Mouse (Mus musculus) kidney, embryonic 16.5 days (tissue): Measurements from ENCODE around the gene Coq8b. TPM values are rescaled to one million over a fixed set of nuclear protein-coding genes. Genes with fewer than 3 reads are reported as not detected.
A peak's percentile ranks its signal among the peaks of the same experiment; 100 is the strongest.

Experiments used
- ATAC-seq: fragments of 200-750 bp; cut with Nextera tagmentation; 2 replicates; pipeline ENCODE4 v1.8.0; 2017; ENCODE audit warnings: moderate TSS enrichment; ENCODE audit not compliant: low FRiP score, low TSS enrichment
- H3K27ac ChIP-seq: fragments of 300-500 bp; sonication (generic); 2 replicates; pipeline ENCODE4 v1.5.1; 2014; ENCODE audit warnings: low read length
- H3K27me3 ChIP-seq: fragments of 300-500 bp; sonication (generic); 2 replicates; pipeline ENCODE4 v1.6.1; 2014; ENCODE audit warnings: low read length, control low read depth, mixed read lengths; ENCODE audit not compliant: insufficient read depth
- H3K36me3 ChIP-seq: fragments of 300-500 bp; sonication (generic); 2 replicates; pipeline ENCODE4 v1.6.1; 2014; ENCODE audit warnings: low read length, control low read depth, mixed read lengths; ENCODE audit not compliant: insufficient read depth
- H3K4me1 ChIP-seq: fragments of 300-500 bp; sonication (generic); 2 replicates; pipeline ENCODE4 v1.6.1; 2014; ENCODE audit warnings: low read length, control low read depth, mixed read lengths; ENCODE audit not compliant: insufficient read depth
- H3K4me2 ChIP-seq: fragments of 300-500 bp; sonication (generic); replicated peaks from 2 replicates; pipeline ENCODE4 v1.6.1; 2014; ENCODE audit warnings: low read depth, low read length
- H3K4me3 ChIP-seq: fragments of 300-500 bp; sonication (generic); 2 replicates; pipeline ENCODE4 v1.5.1; 2014; ENCODE audit warnings: mild to moderate bottlenecking, low read length
- H3K9ac ChIP-seq: fragments of 300-500 bp; sonication (generic); replicated peaks from 2 replicates; pipeline ENCODE4 v1.6.1; 2014; ENCODE audit warnings: low read length
- H3K9me3 ChIP-seq: fragments of 300-500 bp; sonication (generic); 2 replicates; pipeline ENCODE4 v1.6.1; 2016; ENCODE audit warnings: low read length, control low read depth
- WGBS: fragments of 180-500 bp; shearing (Covaris S2); extraction: QIAGEN DNeasy Blood & Tissue Kit; methylation state at CpG from one replicate; pipeline ENCODE4 v1.1.7; 2014; 5-methylcytosine and 5-hydroxymethylcytosine counted together
- polyA plus RNA-seq: library from polyadenylated mRNA; unstranded; fragments of >200 nt; fragmentation: Nextera tagmentation; extraction: Ambion mirVana; gene quantifications from 2 replicates; pipeline ENCODE4 v1.2.1, GENCODE M21; 2015

The Coq8b gene
- polyA plus RNA-seq, 1 experiment from 2014 or later = 26.4 TPM

GRCm38 (mm10) chr7:27259771-27260170, 26.9 kb downstream of the Coq8b start:
- WGBS = 39% methylated on average over 5 of the region's 5 CpGs
- H3K36me3 ChIP-seq = peaks cover 8% of the 10 kb centered on the region; the same call in 1 of the 2 replicates
- no peak for ATAC-seq
- H3K27me3 ChIP-seq = no peaks in the 10 kb centered on the region
- H3K4me3 ChIP-seq = peak overlapping the region; percentile 78
- no peaks in the 10 kb centered on the region for H3K9me3 ChIP-seq
- H3K4me2 ChIP-seq = peak overlapping the region; percentile 89
- H3K4me1 ChIP-seq = peaks cover 30% of the 10 kb centered on the region
- no peak overlapping the region for H3K27ac ChIP-seq
- peak overlapping the region; percentile 88 for H3K9ac ChIP-seq

- Histone ChIP-seq H3K27ac (no peak overlapping the region), H3K27me3 (no peaks in the 10 kb centered on the region), H3K36me3 (peaks cover 8% of the 10 kb centered on the region; the same call in 1 of the 2 replicates), H3K4me1 (peaks cover 30% of the 10 kb centered on the region), H3K9me3 (no peaks in the 10 kb centered on the region), H3K9ac (no peak overlapping the region), H3K4me3 (no peak overlapping the region), H3K4me2 (no peak overlapping the region)
- ATAC-seq = no peak
- WGBS = 81% methylated on average over 7 of the region's 7 CpGs
Measured at GRCm38 (mm10) chr7:27260856-27261255, 28.0 kb downstream of the Coq8b start.

GRCm38 (mm10) chr7:27261888-27262287, 29.1 kb downstream of the Coq8b start:
- H3K4me1 ChIP-seq = peaks cover 30% of the 10 kb centered on the region
- H3K9me3 ChIP-seq = no peaks in the 10 kb centered on the region
- ATAC-seq = no peak
- no peak overlapping the region for H3K27ac ChIP-seq
- H3K9ac ChIP-seq = no peak overlapping the region
- H3K36me3 ChIP-seq = peaks cover 8% of the 10 kb centered on the region; the same call in 1 of the 2 replicates
- no peak overlapping the region for H3K4me2 ChIP-seq
- WGBS = 73% methylated on average over 6 of the region's 6 CpGs
- no peaks in the 10 kb centered on the region for H3K27me3 ChIP-seq
- H3K4me3 ChIP-seq = no peak overlapping the region

- peaks cover 8% of the 10 kb centered on the region for H3K4me1 ChIP-seq
- H3K4me2 ChIP-seq = no peak overlapping the region
- WGBS = 85% methylated on average over 12 of the region's 12 CpGs
- no peak overlapping the region for H3K27ac ChIP-seq
- no peaks in the 10 kb centered on the region for H3K27me3 ChIP-seq
- no peak overlapping the region for H3K9ac ChIP-seq
- peaks cover 26% of the 10 kb centered on the region for H3K36me3 ChIP-seq
- no peaks in the 10 kb centered on the region for H3K9me3 ChIP-seq
- no peak overlapping the region for H3K4me3 ChIP-seq
- ATAC-seq = no peak
Measured at GRCm38 (mm10) chr7:27264761-27265160, 31.9 kb downstream of the Coq8b start.

- H3K4me1 ChIP-seq = no peaks in the 10 kb centered on the region
- WGBS = 71% methylated on average over 19 of the region's 20 CpGs
- H3K9me3 ChIP-seq = no peaks in the 10 kb centered on the region
- ATAC-seq = no peak
- no peak overlapping the region for H3K9ac ChIP-seq
- peaks cover 36% of the 10 kb centered on the region for H3K36me3 ChIP-seq
- H3K4me2 ChIP-seq = no peak overlapping the region
- H3K27me3 ChIP-seq = no peaks in the 10 kb centered on the region
- no peak overlapping the region for H3K27ac ChIP-seq
- no peak overlapping the region for H3K4me3 ChIP-seq
Measured at GRCm38 (mm10) chr7:27266515-27267128, 33.8 kb downstream of the Coq8b start.

- Histone ChIP-seq H3K4me1 (no peaks in the 10 kb centered on the region), H3K4me2 (no peak overlapping the region), H3K27me3 (no peaks in the 10 kb centered on the region), H3K27ac (no peak overlapping the region), H3K9ac (no peak overlapping the region), H3K9me3 (no peaks in the 10 kb centered on the region), H3K4me3 (no peak overlapping the region), H3K36me3 (peaks cover 54% of the 10 kb centered on the region)
- ATAC-seq = no peak
- 90% methylated on average over 8 of the region's 8 CpGs for WGBS
Measured at GRCm38 (mm10) chr7:27271423-27271822, 38.6 kb downstream of the Coq8b start.

GRCm38 (mm10) chr7:27273739-27274351, 41.0 kb downstream of the Coq8b start:
- 52% methylated on average over 32 of the region's 32 CpGs for WGBS
- H3K4me2 ChIP-seq = no peak overlapping the region

GRCm38 (mm10) chr7:27274916-27275315, 42.1 kb downstream of the Coq8b start:
- Histone ChIP-seq H3K27ac (no peak overlapping the region), H3K9ac (no peak overlapping the region), H3K4me1 (no peaks in the 10 kb centered on the region), H3K27me3 (no peaks in the 10 kb centered on the region), H3K4me2 (no peak overlapping the region), H3K36me3 (peaks cover 57% of the 10 kb centered on the region), H3K4me3 (no peak overlapping the region), H3K9me3 (no peaks in the 10 kb centered on the region)
- 82% methylated on average over 4 of the region's 4 CpGs for WGBS
- ATAC-seq = 0 out of 2 replicates have a peak, but pooled peaks have one; percentile 7

More at GRCm38 (mm10) chr7:27273739-27274351, 41.0 kb downstream of the Coq8b start:
- Histone ChIP-seq H3K4me3 (no peak overlapping the region), H3K4me1 (no peaks in the 10 kb centered on the region), H3K27ac (no peak overlapping the region), H3K9ac (no peak overlapping the region), H3K9me3 (no peaks in the 10 kb centered on the region), H3K36me3 (peaks cover 64% of the 10 kb centered on the region), H3K27me3 (no peaks in the 10 kb centered on the region)
- ATAC-seq = 0 out of 2 replicates have a peak, but pooled peaks have one; percentile 27

GRCm38 (mm10) chr7:27276021-27276420, 43.2 kb downstream of the Coq8b start:
- Histone ChIP-seq H3K9me3 (no peaks in the 10 kb centered on the region), H3K27ac (no peak overlapping the region), H3K4me3 (no peak overlapping the region), H3K36me3 (peaks cover 60% of the 10 kb centered on the region), H3K4me2 (no peak overlapping the region), H3K27me3 (no peaks in the 10 kb centered on the region), H3K4me1 (peaks cover 2% of the 10 kb centered on the region; the same call in 1 of the 2 replicates), H3K9ac (no peak overlapping the region)
- WGBS = 66% methylated on average over 7 of the region's 7 CpGs
- 0 out of 2 replicates have a peak, but pooled peaks have one; percentile 23 for ATAC-seq

GRCm38 (mm10) chr7:27277191-27277590, 44.4 kb downstream of the Coq8b start:
- Histone ChIP-seq H3K4me1 (peaks cover 14% of the 10 kb centered on the region), H3K27ac (no peak overlapping the region), H3K4me3 (no peak overlapping the region), H3K36me3 (peaks cover 55% of the 10 kb centered on the region), H3K4me2 (no peak overlapping the region), H3K27me3 (no peaks in the 10 kb centered on the region), H3K9ac (no peak overlapping the region), H3K9me3 (no peaks in the 10 kb centered on the region)
- 95% methylated on average over 3 of the region's 3 CpGs for WGBS
- no peak for ATAC-seq
